Comparison of ENCODE assay signal across 8 mouse cellular contexts in the genomic region with DNA sequence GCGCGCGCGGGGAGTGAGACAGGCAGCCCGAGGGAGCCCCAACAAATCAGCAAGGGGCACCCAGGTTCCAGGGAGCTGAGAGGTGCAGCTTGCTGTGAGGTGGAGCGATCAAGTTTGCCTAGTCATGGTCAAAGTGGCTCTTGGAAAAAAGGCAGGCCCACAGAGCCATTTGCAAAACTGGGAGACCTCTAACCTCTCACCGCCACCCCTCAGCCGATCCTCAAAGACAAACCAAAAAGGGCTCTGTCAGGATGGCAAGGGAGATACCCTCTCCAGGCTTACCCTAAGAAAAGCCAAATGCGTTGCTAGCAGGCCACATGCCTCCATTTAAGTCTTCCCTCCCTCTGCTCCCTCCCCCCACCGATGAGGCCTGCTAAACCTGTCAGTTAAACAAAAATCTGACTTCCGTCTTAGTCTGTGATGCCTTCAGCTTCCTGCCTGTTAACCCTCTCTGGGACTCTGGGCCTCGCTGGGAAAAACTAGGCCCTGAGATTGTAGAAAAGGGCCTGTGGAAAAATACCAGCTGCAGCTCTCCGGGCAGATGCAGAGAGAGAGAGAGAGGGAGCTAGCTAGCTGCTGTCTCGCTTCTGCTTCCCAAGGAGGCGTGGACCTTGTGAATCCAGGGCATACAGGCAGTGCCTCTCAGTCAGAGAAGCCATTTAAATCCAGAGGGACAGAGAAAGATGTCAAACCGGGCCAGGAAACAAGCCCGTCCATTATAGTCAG. TPM values are rescaled to one million over a fixed set of nuclear protein-coding genes. Genes with fewer than 3 reads are reported as not detected.
DNase-seq lines count a peak whose midpoint lies in the region; ATAC-seq lines count a peak whose summit lies in the region.

No protein-coding gene starts in this region.

- H3K4me1 ChIP-seq in forebrain, embryonic 14.5 days (ENCODE audit: control insufficient read depth, insufficient read depth, low read length) = peaks cover 86% of the 10 kb centered on the region
- peaks cover 100% of the 10 kb centered on the region for H3K4me1 ChIP-seq in hindbrain, embryonic 10.5 days (replicated peaks)

- peak; percentile 86 for DNase-seq in MN1 (ENCODE audit: low spot score)
- peak; percentile 75 for DNase-seq in c-Kit-positive CD71-positive TER-119-negative erythroid progenitor cells, embryonic 14.5 days (ENCODE audit: low read depth)
- peak; percentile 78 for DNase-seq in forebrain, embryonic 14.5 days (ENCODE audit: low spot score)
- DNase-seq in hindbrain, embryonic 10.5 days (ENCODE audit: low spot score) = peak; percentile 77
- peak; percentile 87 for DNase-seq in layer of hippocampus, adult 9-11 months
- DNase-seq in lung, postnatal 10 days = peak; percentile 83
- peak; percentile 79 to 89 for DNase-seq in right cerebral cortex, postnatal 10 days (ENCODE audit: low spot score in 2 of 2)
- DNase-seq in urinary bladder, adult 18-20 months (ENCODE audit: low spot score in 2 of 2) = no peak

- no peaks in the 10 kb centered on the region for H3K9me3 ChIP-seq in forebrain, embryonic 14.5 days (replicated peaks; ENCODE audit: control insufficient read depth, low read length)
- no peaks in the 10 kb centered on the region for H3K9me3 ChIP-seq in hindbrain, embryonic 10.5 days

- peak overlapping the region; percentile 64 for H3K4me2 ChIP-seq in forebrain, embryonic 14.5 days (ENCODE audit: low read length)

- H3K36me3 ChIP-seq in forebrain, embryonic 14.5 days (ENCODE audit: control insufficient read depth, insufficient read depth, low read length) = no peaks in the 10 kb centered on the region
- H3K36me3 ChIP-seq in hindbrain, embryonic 10.5 days = 0 out of 2 replicates have a peak, but pooled peaks cover 1% of the 10 kb centered on the region

- no peak overlapping the region for H3K4me3 ChIP-seq in forebrain, embryonic 14.5 days (ENCODE audit: low read depth, low read length)
- peak overlapping the region; percentile 32 for H3K4me3 ChIP-seq in hindbrain, embryonic 10.5 days

- 13% methylated on average over 13 of the region's 17 CpGs for WGBS in forebrain, embryonic 14.5 days
- 3% methylated on average over 17 of the region's 17 CpGs for WGBS in hindbrain, embryonic 10.5 days

- H3K27ac ChIP-seq in forebrain, embryonic 14.5 days (ENCODE audit: low read depth, low read length) = peak overlapping the region; percentile 100
- H3K27ac ChIP-seq in hindbrain, embryonic 10.5 days = peak overlapping the region; percentile 98

- peak; percentile 21; the same call in 1 of the 2 replicates for ATAC-seq in forebrain, embryonic 14.5 days

- H3K9ac ChIP-seq in forebrain, embryonic 14.5 days (ENCODE audit: low read length) = peak overlapping the region; percentile 74

- no peaks in the 10 kb centered on the region for H3K27me3 ChIP-seq in forebrain, embryonic 14.5 days (replicated peaks; ENCODE audit: control insufficient read depth, insufficient read depth, low read length)
- no peaks in the 10 kb centered on the region for H3K27me3 ChIP-seq in hindbrain, embryonic 10.5 days (ENCODE audit: insufficient read depth, poor library complexity, severe bottlenecking)

RNA-seq across cellular contexts. Expression of a gene that starts 13.4 kb away (rescaled TPM):
- 43.3 and 58.0 TPM in 2 replicates for polyA plus RNA-seq in forebrain, embryonic 14.5 days (2014; fragmentation: Nextera tagmentation; extraction: Ambion mirVana)
- 60.0 and 65.2 TPM in 2 replicates for polyA plus RNA-seq in hindbrain, embryonic 10.5 days (2016; fragmentation: Nextera tagmentation; extraction: Ambion mirVana)

Comparison
In these comparisons a context has a peak if more than half of its experiments do, and no peak if none do; other contexts are left out.
1. DNase-seq: peak in MN1 (single experiment), c-Kit-positive CD71-positive TER-119-negative erythroid progenitor cells, embryonic 14.5 days (single experiment), forebrain, embryonic 14.5 days (single experiment), hindbrain, embryonic 10.5 days (single experiment), layer of hippocampus, adult 9-11 months (single experiment), lung, postnatal 10 days (single experiment) and right cerebral cortex, postnatal 10 days (2 of 2); none in urinary bladder, adult 18-20 months (0 of 2).